Mouse (Mus musculus) ovary, postnatal 10 days (tissue): Measurements from ENCODE around the gene Tnfsf13.

Experiments used
- DNase-seq: peaks from one replicate; pipeline ENCODE4 v3.0.0; 2022; ENCODE audit warnings: low spot score

Tnfsf13 gene

GRCm38 (mm10) chr11:69653399-69653798 is 32.2 kb downstream of the Tnfsf13 start:
- no peak for DNase-seq

- DNase-seq, result no peak
Measured at GRCm38 (mm10) chr11:69645860-69646259, 39.7 kb downstream of the Tnfsf13 start.

- no peak for DNase-seq
Measured at GRCm38 (mm10) chr11:69635471-69635870, 50.1 kb downstream of the Tnfsf13 start.

GRCm38 (mm10) chr11:69633128-69633866 is 52.3 kb downstream of the Tnfsf13 start:
- no peak for DNase-seq
